In genomic region chr17:26638655-26639054, GRCm38 (mm10) we compare ENCODE assay signal across 8 mouse cellular contexts. TPM values are rescaled to one million over a fixed set of nuclear protein-coding genes. Genes with fewer than 3 reads are reported as not detected.
DNase-seq lines count a peak whose midpoint lies in the region; ATAC-seq lines count a peak whose summit lies in the region.

No protein-coding gene starts in this region.

- H3K27me3 ChIP-seq in heart, embryonic 11.5 days (ENCODE audit: control insufficient read depth, insufficient read depth, low read length): no peaks in the 10 kb centered on the region
- H3K27me3 ChIP-seq in forebrain, embryonic 15.5 days: no peaks in the 10 kb centered on the region

- peak; percentile 97 for DNase-seq in heart, adult 11 months
- peak; percentile 75 for DNase-seq in cerebellum, adult 11 months
- DNase-seq in layer of hippocampus, postnatal 25 days (ENCODE audit: extremely low spot score in 1 of 2, low spot score in 1 of 2): peak; percentile 46 to 82
- DNase-seq in spleen, adult 18-20 months: peak; percentile 52 to 77

- H3K36me3 ChIP-seq in heart, embryonic 11.5 days (ENCODE audit: control insufficient read depth, insufficient read depth, low read length): peaks cover 38% of the 10 kb centered on the region
- peaks cover 77% of the 10 kb centered on the region for H3K36me3 ChIP-seq in forebrain, embryonic 15.5 days

- H3K9me3 ChIP-seq in heart, embryonic 11.5 days (replicated peaks; ENCODE audit: control insufficient read depth, low read length): no peaks in the 10 kb centered on the region
- no peaks in the 10 kb centered on the region for H3K9me3 ChIP-seq in forebrain, embryonic 15.5 days

- ATAC-seq in heart, embryonic 11.5 days (replicated peaks; ENCODE audit: insufficient number of reproducible peaks, low FRiP score, low TSS enrichment): no peak
- ATAC-seq in forebrain, embryonic 15.5 days (replicated peaks): peak; percentile 51; the same call in 1 of the 2 replicates
- ATAC-seq in hematopoietic stem cell, adult 5-6 weeks (replicated peaks in 1 of 2; ENCODE audit: insufficient read depth in 1 of 2, low FRiP score in 2 of 2, low TSS enrichment in 1 of 2, low read depth in 1 of 2, poor library complexity in 2 of 2, severe bottlenecking in 2 of 2): peak; percentile 72 to 81
- peak; percentile 73 for ATAC-seq in megakaryocyte-erythroid progenitor cell, adult 5-6 weeks (replicated peaks; ENCODE audit: low FRiP score, low TSS enrichment, poor library complexity, severe bottlenecking)

- no peak overlapping the region for H3K4me2 ChIP-seq in heart, embryonic 11.5 days
- no peak overlapping the region for H3K4me2 ChIP-seq in forebrain, embryonic 15.5 days (replicated peaks)

- no peak overlapping the region for H3K4me3 ChIP-seq in heart, embryonic 11.5 days (ENCODE audit: low read depth, low read length)
- no peak overlapping the region for H3K4me3 ChIP-seq in forebrain, embryonic 15.5 days

- no peaks in the 10 kb centered on the region for H3K4me1 ChIP-seq in heart, embryonic 11.5 days (ENCODE audit: control insufficient read depth, insufficient read depth, low read length)
- no peaks in the 10 kb centered on the region for H3K4me1 ChIP-seq in forebrain, embryonic 15.5 days

- H3K9ac ChIP-seq in heart, embryonic 11.5 days (ENCODE audit: low read depth, low read length): no peak overlapping the region
- no peak overlapping the region for H3K9ac ChIP-seq in forebrain, embryonic 15.5 days (replicated peaks)

- H3K27ac ChIP-seq in heart, embryonic 11.5 days (ENCODE audit: low read depth, low read length): no peak overlapping the region
- no peak overlapping the region for H3K27ac ChIP-seq in forebrain, embryonic 15.5 days (replicated peaks)

- WGBS in heart, embryonic 11.5 days (ENCODE audit: insufficient replicate concordance): 26% methylated on average over 7 of the region's 7 CpGs
- WGBS in forebrain, embryonic 15.5 days: 26% methylated on average over 7 of the region's 7 CpGs

RNA-seq across cellular contexts. Expression of gene Atp6v0e, which starts 24.4 kb away (rescaled TPM):
- 189 and 204 TPM in 2 replicates for polyA plus RNA-seq in heart, embryonic 11.5 days (2014; fragmentation: Nextera tagmentation; extraction: Ambion mirVana)
- 140 TPM in 2 replicates for polyA plus RNA-seq in forebrain, embryonic 15.5 days (2015; fragmentation: Nextera tagmentation; extraction: Ambion mirVana)
- 208 and 248 TPM in 2 replicates for total RNA-seq in hematopoietic stem cell, adult 5-6 weeks (2017)
- 10 to 100 TPM; 42.8 to 55.1 TPM for total RNA-seq in layer of hippocampus, postnatal 25 days (2021)
- 212 and 213 TPM in 2 replicates for total RNA-seq in megakaryocyte-erythroid progenitor cell, adult 5-6 weeks (2014; fragmentation: Nextera tagmentation)
- 270 and 362 TPM in 2 replicates for total RNA-seq in megakaryocyte-erythroid progenitor cell, adult 5-6 weeks (2017)
